Mouse (Mus musculus) midbrain, embryonic 15.5 days (tissue): ENCODE data around the gene Igf2bp3. TPM values are rescaled to one million over a fixed set of nuclear protein-coding genes. Genes with fewer than 3 reads are reported as not detected.
A peak's percentile ranks its signal among the peaks of the same experiment; 100 is the strongest.

Experiments used
- ATAC-seq: fragments of 200-750 bp; cut with Nextera tagmentation; replicated peaks from 2 replicates; pipeline ENCODE4 v1.8.0; 2017; ENCODE audit warnings: moderate TSS enrichment
- H3K27ac ChIP-seq: fragments of 300-500 bp; sonication (generic); 2 replicates; pipeline ENCODE4 v1.5.1; 2015; ENCODE audit warnings: mild to moderate bottlenecking, inconsistent platforms
- H3K27me3 ChIP-seq: fragments of 300-500 bp; sonication (generic); replicated peaks from 2 replicates; pipeline ENCODE4 v1.6.1; 2015; ENCODE audit warnings: inconsistent platforms
- H3K36me3 ChIP-seq: fragments of 300-500 bp; sonication (generic); replicated peaks from 2 replicates; pipeline ENCODE4 v1.6.1; 2015; ENCODE audit warnings: inconsistent platforms
- H3K4me1 ChIP-seq: fragments of 300-500 bp; sonication (generic); 2 replicates; pipeline ENCODE4 v1.6.1; 2015; ENCODE audit warnings: inconsistent platforms
- H3K4me2 ChIP-seq: fragments of 300-500 bp; sonication (generic); 2 replicates; pipeline ENCODE4 v1.6.1; 2015; ENCODE audit warnings: inconsistent platforms, mild to moderate bottlenecking, moderate library complexity
- H3K4me3 ChIP-seq: fragments of 300-500 bp; sonication (generic); 2 replicates; pipeline ENCODE4 v1.5.1; 2015; ENCODE audit warnings: mild to moderate bottlenecking, inconsistent platforms
- H3K9ac ChIP-seq: fragments of 300-500 bp; sonication (generic); 2 replicates; pipeline ENCODE4 v1.6.1; 2015; ENCODE audit warnings: mild to moderate bottlenecking, inconsistent platforms
- H3K9me3 ChIP-seq: fragments of 300-500 bp; sonication (generic); 2 replicates; pipeline ENCODE4 v1.6.1; 2016; ENCODE audit warnings: inconsistent platforms
- WGBS: fragments of 180-500 bp; shearing (Covaris S2); methylation state at CpG from one replicate; pipeline ENCODE4 v1.1.7; 2015; ENCODE audit warnings: mixed read lengths; 5-methylcytosine and 5-hydroxymethylcytosine counted together
- polyA plus RNA-seq: library from polyadenylated mRNA; unstranded; fragments of >200 nt; fragmentation: Nextera tagmentation; extraction: Ambion mirVana; gene quantifications from 2 replicates; pipeline ENCODE4 v1.2.1, GENCODE M21; 2015

Gene Igf2bp3
- polyA plus RNA-seq, 1 experiment from 2014 or later, result 26.9 TPM

GRCm38 (mm10) chr6:49236331-49236730 is 21.6 kb upstream of the Igf2bp3 start:
- peaks cover 3% of the 10 kb centered on the region for H3K9me3 ChIP-seq
- no peaks in the 10 kb centered on the region for H3K4me1 ChIP-seq
- no peak overlapping the region for H3K9ac ChIP-seq
- H3K27me3 ChIP-seq, result no peaks in the 10 kb centered on the region
- no peak overlapping the region for H3K4me2 ChIP-seq
- no peak overlapping the region for H3K4me3 ChIP-seq
- 0 out of 2 replicates have a peak, but pooled peaks cover 1% of the 10 kb centered on the region for H3K36me3 ChIP-seq
- ATAC-seq, result peak; percentile 94
- 60% methylated on average over 9 of the region's 9 CpGs for whole genome bisulfite sequencing
- no peak overlapping the region for H3K27ac ChIP-seq

- H3K4me1 ChIP-seq, result no peaks in the 10 kb centered on the region
- no peak overlapping the region for H3K9ac ChIP-seq
- peaks cover 3% of the 10 kb centered on the region for H3K9me3 ChIP-seq
- 60% methylated on average over 4 of the region's 4 CpGs for WGBS
- no peaks in the 10 kb centered on the region for H3K27me3 ChIP-seq
- no peak overlapping the region for H3K4me3 ChIP-seq
- H3K36me3 ChIP-seq, result no peaks in the 10 kb centered on the region
- no peak overlapping the region for H3K27ac ChIP-seq
- ATAC-seq, result no peak
- no peak overlapping the region for H3K4me2 ChIP-seq
These were observed 18.6 kb upstream of the Igf2bp3 start for GRCm38 (mm10) chr6:49233356-49233755.

GRCm38 (mm10) chr6:49228126-49228679 is 13.4 kb upstream of the Igf2bp3 start:
- 14% methylated on average over 7 of the region's 7 CpGs for WGBS
- Histone ChIP-seq H3K4me2 (no peak overlapping the region), H3K36me3 (no peaks in the 10 kb centered on the region), H3K27ac (no peak overlapping the region), H3K4me3 (no peak overlapping the region), H3K9me3 (no peaks in the 10 kb centered on the region), H3K9ac (no peak overlapping the region), H3K4me1 (no peaks in the 10 kb centered on the region), H3K27me3 (no peaks in the 10 kb centered on the region)
- ATAC-seq, result no peak

GRCm38 (mm10) chr6:49227184-49227735 is 12.5 kb upstream of the Igf2bp3 start:
- ATAC-seq, result no peak
- H3K9ac ChIP-seq, result no peak overlapping the region

GRCm38 (mm10) chr6:49225728-49226123 is 11.0 kb upstream of the Igf2bp3 start:
- no peak overlapping the region for H3K9ac ChIP-seq
- H3K27me3 ChIP-seq, result no peaks in the 10 kb centered on the region
- no peak overlapping the region for H3K4me2 ChIP-seq
- no peak overlapping the region for H3K4me3 ChIP-seq
- no peak for ATAC-seq
- 91% methylated on average over 3 of the region's 3 CpGs for WGBS
- no peaks in the 10 kb centered on the region for H3K9me3 ChIP-seq
- no peaks in the 10 kb centered on the region for H3K4me1 ChIP-seq
- no peak overlapping the region for H3K27ac ChIP-seq
- H3K36me3 ChIP-seq, result no peaks in the 10 kb centered on the region

More at GRCm38 (mm10) chr6:49227184-49227735, 12.5 kb upstream of the Igf2bp3 start:
- WGBS, result 9% methylated on average over 15 of the region's 15 CpGs
- H3K4me1 ChIP-seq, result no peaks in the 10 kb centered on the region
- no peak overlapping the region for H3K27ac ChIP-seq
- H3K9me3 ChIP-seq, result no peaks in the 10 kb centered on the region
- H3K4me3 ChIP-seq, result no peak overlapping the region
- H3K36me3 ChIP-seq, result no peaks in the 10 kb centered on the region
- no peak overlapping the region for H3K4me2 ChIP-seq
- H3K27me3 ChIP-seq, result no peaks in the 10 kb centered on the region

GRCm38 (mm10) chr6:49224923-49225727 is 10.4 kb upstream of the Igf2bp3 start:
- Histone ChIP-seq H3K4me3 (no peak overlapping the region), H3K9ac (no peak overlapping the region), H3K4me1 (no peaks in the 10 kb centered on the region), H3K27me3 (no peaks in the 10 kb centered on the region), H3K36me3 (no peaks in the 10 kb centered on the region), H3K9me3 (no peaks in the 10 kb centered on the region), H3K4me2 (no peak overlapping the region), H3K27ac (no peak overlapping the region)
- 75% methylated on average over 11 of the region's 11 CpGs for WGBS
- no peak for ATAC-seq

GRCm38 (mm10) chr6:49221906-49222305 is 7.1 kb upstream of the Igf2bp3 start:
- Histone ChIP-seq H3K9ac (no peak overlapping the region), H3K27me3 (no peaks in the 10 kb centered on the region), H3K4me3 (no peak overlapping the region), H3K9me3 (no peaks in the 10 kb centered on the region), H3K4me1 (peaks cover 10% of the 10 kb centered on the region), H3K4me2 (no peak overlapping the region), H3K27ac (no peak overlapping the region), H3K36me3 (no peaks in the 10 kb centered on the region)
- WGBS, result 3% methylated on average over 7 of the region's 7 CpGs
- ATAC-seq, result no peak

- Histone ChIP-seq H3K27me3 (no peaks in the 10 kb centered on the region), H3K27ac (no peak overlapping the region), H3K9me3 (no peaks in the 10 kb centered on the region), H3K9ac (no peak overlapping the region), H3K36me3 (no peaks in the 10 kb centered on the region), H3K4me1 (peaks cover 17% of the 10 kb centered on the region), H3K4me3 (no peak overlapping the region), H3K4me2 (peak overlapping the region; percentile 9; the same call in 1 of the 2 replicates)
- 4% methylated on average over 16 of the region's 16 CpGs for WGBS
- no peak for ATAC-seq
These were observed 5.3 kb upstream of the Igf2bp3 start for GRCm38 (mm10) chr6:49219920-49220604.

GRCm38 (mm10) chr6:49219001-49219560 is 4.3 kb upstream of the Igf2bp3 start:
- Histone ChIP-seq H3K4me2 (no peak overlapping the region), H3K9ac (no peak overlapping the region), H3K4me1 (peaks cover 17% of the 10 kb centered on the region), H3K36me3 (no peaks in the 10 kb centered on the region), H3K4me3 (no peak overlapping the region), H3K27me3 (no peaks in the 10 kb centered on the region), H3K27ac (no peak overlapping the region), H3K9me3 (no peaks in the 10 kb centered on the region)
- ATAC-seq, result no peak
- 13% methylated on average over 4 of the region's 4 CpGs for WGBS

- no peaks in the 10 kb centered on the region for H3K27me3 ChIP-seq
- WGBS, result under 1% methylated on average over 31 of the region's 31 CpGs
- H3K36me3 ChIP-seq, result no peaks in the 10 kb centered on the region
- H3K9ac ChIP-seq, result no peak overlapping the region
- ATAC-seq, result no peak
- no peaks in the 10 kb centered on the region for H3K9me3 ChIP-seq
- peak overlapping the region; percentile 54 for H3K4me3 ChIP-seq
- H3K27ac ChIP-seq, result no peak overlapping the region
- H3K4me1 ChIP-seq, result peaks cover 19% of the 10 kb centered on the region
- H3K4me2 ChIP-seq, result peak overlapping the region; percentile 84
These were observed 3.6 kb upstream of the Igf2bp3 start for GRCm38 (mm10) chr6:49218275-49218802.

- peak; percentile 95 for ATAC-seq
These were observed 3.0 kb upstream of the Igf2bp3 start for GRCm38 (mm10) chr6:49217581-49218274.

More at GRCm38 (mm10) chr6:49217581-49218274, 3.0 kb upstream of the Igf2bp3 start:
- Histone ChIP-seq H3K9ac (peak overlapping the region; percentile 55), H3K4me3 (peak overlapping the region; percentile 54), H3K9me3 (no peaks in the 10 kb centered on the region), H3K4me1 (peaks cover 25% of the 10 kb centered on the region), H3K4me2 (peak overlapping the region; percentile 84), H3K36me3 (no peaks in the 10 kb centered on the region), H3K27ac (peak overlapping the region; percentile 81), H3K27me3 (no peaks in the 10 kb centered on the region)
- under 1% methylated on average over 56 of the region's 56 CpGs for WGBS
